Mouse (Mus musculus) v-Abl transformed pro-B cells (cell line): ENCODE data around the gene Ugt8a.

ENCODE experiments used
- in situ Hi-C, 2 experiments: fragments of 400-800 bp; cut with MboI; formaldehyde crosslinking; loops; one replicate each; pipeline ENCODE4 v1.15.1; 2025; ENCODE audit not compliant: unreplicated experiment in 2 of 2

Ugt8a gene

GRCm38 (mm10) chr3:125938092-125938755 lies at the start of gene Ugt8a:
Ugt8a (minus strand) TSS chr3:125938619.
- in situ Hi-C loops: no loop called here

DNA sequence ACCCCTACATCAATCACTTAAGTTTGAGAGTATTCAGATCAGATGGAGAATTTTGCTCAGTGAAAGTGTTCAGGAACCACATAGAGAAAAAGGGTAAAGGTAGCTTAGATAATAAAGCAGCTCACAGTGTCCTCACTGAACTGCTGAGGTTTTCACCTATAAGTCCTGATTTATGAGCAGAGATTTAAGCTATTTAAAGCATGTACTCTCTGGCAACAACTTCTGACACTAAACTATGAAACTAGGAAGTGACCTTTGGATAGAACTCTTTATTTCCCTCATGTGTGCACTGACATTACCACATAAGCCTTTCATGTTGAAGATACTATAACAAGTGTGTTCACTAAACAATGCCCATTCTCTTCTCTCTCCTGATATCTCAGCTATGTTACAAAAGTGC lies 48.2 kb upstream of the Ugt8a start:
- in situ Hi-C loops: no loop called here

- in situ Hi-C loops: no loop called here
Measured at GRCm38 (mm10) chr3:125983707-125984420, 45.4 kb upstream of the Ugt8a start.

GRCm38 (mm10) chr3:125979475-125979874 lies 41.1 kb upstream of the Ugt8a start:
- in situ Hi-C loops: no loop called here

DNA sequence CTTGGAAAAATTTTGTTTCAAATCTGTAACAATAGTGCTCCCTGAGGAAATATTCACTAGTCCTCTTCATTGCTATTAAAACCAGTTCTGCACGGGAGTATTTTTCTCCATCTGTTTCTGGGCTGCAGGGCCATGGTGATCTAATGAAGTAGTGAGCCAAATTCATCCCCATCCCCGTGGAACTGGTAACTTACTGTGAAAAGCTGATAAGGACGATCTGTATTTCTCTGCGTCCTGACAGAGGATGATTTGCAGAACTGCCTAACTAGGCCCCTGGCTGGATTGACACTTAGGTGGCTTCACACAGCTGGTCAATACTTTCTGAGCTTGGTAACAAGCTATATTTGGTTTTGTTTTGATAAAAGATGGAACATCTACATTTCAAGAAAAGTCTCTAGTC lies 37.5 kb upstream of the Ugt8a start:
- in situ Hi-C loops: no loop called here

DNA sequence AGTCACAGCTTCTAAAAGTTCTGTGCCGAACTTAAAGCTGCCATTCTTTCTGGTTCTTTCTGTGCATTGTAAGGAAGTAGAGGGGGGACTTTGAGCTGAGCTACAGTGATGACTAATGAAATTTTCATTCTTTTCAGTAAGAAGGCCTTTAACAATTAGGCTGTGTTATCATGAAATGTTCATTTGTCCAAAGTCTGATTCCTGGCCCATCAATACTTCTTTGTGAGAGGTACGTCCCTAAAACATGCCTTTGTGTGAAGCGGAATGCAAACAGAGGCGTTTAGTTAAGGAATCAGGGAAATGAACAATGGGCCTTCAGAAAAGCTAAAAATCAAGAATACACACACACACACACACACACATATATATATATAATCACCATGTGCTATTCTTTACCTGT lies 31.0 kb upstream of the Ugt8a start:
- in situ Hi-C loops: no loop called here

- in situ Hi-C loops: no loop called here
Measured at GRCm38 (mm10) chr3:125956196-125956885, 17.9 kb upstream of the Ugt8a start.

- in situ Hi-C loops: no loop called here
Measured at GRCm38 (mm10) chr3:125954881-125955280, 16.5 kb upstream of the Ugt8a start.

- in situ Hi-C loops: no loop called here
Measured at GRCm38 (mm10) chr3:125940811-125941210, 2.4 kb upstream of the Ugt8a start.

GRCm38 (mm10) chr3:125938756-125939109 lies 314 bp upstream of the Ugt8a start:
- in situ Hi-C loops: no loop called here

DNA sequence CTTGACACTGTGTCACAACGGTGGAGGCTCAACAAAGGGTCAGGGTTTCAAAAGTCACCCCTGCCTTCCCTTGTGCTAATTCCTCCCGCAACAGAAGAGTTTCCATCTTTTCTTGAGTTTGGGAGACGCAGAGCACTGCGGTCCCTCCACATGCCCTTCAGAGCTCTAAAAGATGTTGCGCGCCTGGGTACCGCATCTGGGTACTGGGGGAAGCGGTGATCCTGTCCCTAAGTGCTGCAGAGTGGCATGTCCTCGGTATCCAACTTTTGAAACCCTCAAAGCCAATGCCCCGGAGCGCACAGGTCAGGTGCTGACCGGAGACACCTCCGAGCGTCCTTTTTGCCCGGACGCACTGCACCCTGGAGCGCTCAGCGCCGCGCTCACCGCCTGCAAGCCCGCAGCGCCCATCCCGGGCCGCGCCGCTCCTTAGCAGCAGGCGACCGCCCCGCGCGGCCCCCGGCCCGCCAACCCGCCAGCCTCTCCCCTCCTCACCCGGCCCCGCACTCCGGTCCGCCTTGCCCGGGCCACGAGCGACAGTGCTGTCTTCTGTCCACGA lies 805 bp downstream of the Ugt8a start:
- in situ Hi-C loops: no loop called here

GRCm38 (mm10) chr3:125935796-125936195 lies 2.6 kb downstream of the Ugt8a start:
- in situ Hi-C loops: no loop called here

DNA sequence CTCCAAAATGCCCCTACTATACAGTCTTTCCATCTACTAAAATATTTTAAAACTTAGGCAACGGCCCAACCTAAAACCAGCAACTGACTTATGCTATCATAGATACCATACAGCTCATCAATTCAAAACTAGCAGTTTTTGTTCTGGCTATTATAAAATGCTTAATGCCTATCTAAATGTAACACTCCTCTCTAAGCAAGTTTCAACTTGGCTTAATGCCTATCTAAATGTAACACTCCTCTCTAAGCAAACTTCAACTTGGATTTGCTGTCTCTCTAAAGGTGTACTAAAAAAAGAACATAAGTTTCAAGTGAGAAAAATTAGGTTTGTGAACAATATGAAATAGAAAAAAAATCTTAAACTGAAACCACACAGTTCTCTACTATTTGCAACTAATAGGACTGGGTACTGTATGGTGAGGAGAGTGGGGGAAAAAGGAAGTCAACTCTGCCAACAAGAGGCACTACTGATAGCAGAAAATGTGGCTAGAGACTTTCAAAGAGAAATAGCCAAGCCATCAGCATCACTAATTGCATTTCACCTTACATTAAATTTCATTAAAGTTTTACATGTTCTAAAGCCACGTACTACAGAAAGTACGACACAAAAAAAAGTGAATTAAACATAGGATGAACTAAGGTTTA lies 5.7 kb downstream of the Ugt8a start:
- in situ Hi-C loops: no loop called here

DNA sequence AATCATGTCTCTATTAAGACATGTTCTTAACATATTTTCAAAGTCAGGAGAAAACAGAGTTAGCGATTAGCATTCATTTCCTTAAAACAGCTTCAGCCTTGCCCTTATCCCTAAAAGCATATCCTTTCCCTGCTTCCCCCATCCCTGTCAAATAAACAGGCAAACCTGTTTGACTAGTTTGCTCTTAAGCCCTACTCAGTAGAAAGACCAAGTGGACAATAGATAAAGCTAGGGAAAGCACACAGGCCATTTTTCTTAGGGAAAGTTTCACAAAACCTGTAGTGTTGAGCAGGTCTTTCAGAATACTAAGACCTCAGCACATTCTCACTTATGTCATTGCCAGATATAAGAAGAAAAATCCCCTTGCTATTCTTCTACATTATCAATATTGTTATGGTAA lies 7.4 kb downstream of the Ugt8a start:
- in situ Hi-C loops: no loop called here

GRCm38 (mm10) chr3:125920876-125921275 lies 17.5 kb downstream of the Ugt8a start:
- in situ Hi-C loops: no loop called here

DNA sequence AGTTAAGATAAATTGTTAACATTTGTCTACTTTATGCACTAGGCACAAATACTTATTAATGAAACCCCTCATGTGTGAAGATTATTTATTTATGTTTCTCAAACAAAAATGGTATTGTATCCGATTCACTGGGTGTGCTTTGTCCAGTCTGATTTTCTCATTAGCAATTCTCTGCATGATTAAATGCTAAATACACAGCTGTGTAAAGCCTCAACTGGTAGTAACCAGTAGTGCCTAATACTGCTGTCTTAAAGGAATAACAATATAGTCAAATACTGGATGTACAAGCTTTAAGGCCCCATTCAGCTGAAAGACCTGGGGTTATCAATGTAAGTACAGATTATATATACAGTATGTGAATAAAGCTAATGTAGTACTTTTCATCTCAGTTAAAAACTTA lies 39.4 kb downstream of the Ugt8a start:
- in situ Hi-C loops: no loop called here

DNA sequence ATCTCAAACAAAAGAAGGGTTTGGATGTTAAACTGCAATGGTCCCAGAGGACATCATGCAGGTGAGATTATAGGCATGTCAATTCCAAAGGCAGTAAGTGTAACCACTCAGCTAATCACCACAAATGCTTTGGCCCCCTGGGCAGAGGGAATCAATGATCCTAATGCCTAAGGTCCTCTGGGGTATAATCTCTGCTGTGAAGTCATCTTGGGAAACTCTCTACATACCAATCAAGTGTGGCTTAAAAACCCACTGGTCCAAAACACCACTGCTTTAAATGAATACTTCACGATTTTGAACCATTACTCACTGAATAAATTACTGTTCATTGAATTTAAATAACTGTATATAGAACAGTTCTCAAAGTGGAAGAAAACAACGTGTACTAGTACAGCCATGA lies 51.3 kb downstream of the Ugt8a start:
- in situ Hi-C loops: no loop called here

- in situ Hi-C loops: no loop called here
Measured at GRCm38 (mm10) chr3:125884879-125885278, 53.5 kb downstream of the Ugt8a start.

DNA sequence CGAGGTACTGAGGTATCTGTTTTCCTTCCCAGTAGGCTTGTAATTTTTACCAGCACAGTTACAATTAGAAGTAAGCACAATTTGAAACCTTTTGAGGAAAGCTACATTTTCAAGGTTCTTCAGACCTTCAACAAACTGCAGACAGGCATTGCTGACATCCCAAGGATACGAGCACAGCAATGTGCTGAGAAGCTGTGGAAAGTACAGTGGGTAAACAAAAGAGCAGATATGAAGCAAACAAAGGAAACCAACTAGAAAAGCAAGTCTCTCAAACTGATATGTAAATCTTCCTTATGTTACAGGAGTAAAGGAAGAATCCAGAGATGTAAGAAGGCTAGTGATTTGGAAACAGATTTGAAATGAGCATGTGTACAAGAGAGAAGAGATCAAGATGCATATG lies 54.0 kb downstream of the Ugt8a start:
- in situ Hi-C loops: no loop called here

GRCm38 (mm10) chr3:125883009-125883408 lies 55.4 kb downstream of the Ugt8a start:
- in situ Hi-C loops: no loop called here

GRCm38 (mm10) chr3:125881835-125882234 lies 56.6 kb downstream of the Ugt8a start:
- in situ Hi-C loops: no loop called here
